Mouse (Mus musculus) inflammation-experienced regulatory T-cells, adult 16 weeks (primary cell): ENCODE measurements around the gene Hoxb9. TPM values are rescaled to one million over a fixed set of nuclear protein-coding genes. Genes with fewer than 3 reads are reported as not detected.

Experiments used
- polyA plus RNA-seq: library from polyadenylated mRNA; unstranded; fragments of 100-300 nt; shearing (Covaris generic); gene quantifications from one replicate; pipeline ENCODE4 v1.2.1, GENCODE M21; 2017

Hoxb9 gene
- not detected for polyA plus RNA-seq

GRCm38 (mm10) chr11:96270996-96271540 is at the start of gene Hoxb9:
Gene Hoxb9, plus strand, starts transcription at chr11:96271457.

GRCm38 (mm10) chr11:96281855-96282570 is 10.8 kb downstream of the Hoxb9 start, which contains the start of gene Hoxb8:
Gene Hoxb8, plus strand, starts transcription at chr11:96281905.

GRCm38 (mm10) chr11:96285771-96286738 is 14.8 kb downstream of the Hoxb9 start, which contains the start of gene Hoxb7:
Gene Hoxb7, plus strand, starts transcription at chr11:96286623.

GRCm38 (mm10) chr11:96291681-96292564 is 20.7 kb downstream of the Hoxb9 start, which contains the start of gene Hoxb6:
Gene Hoxb6, plus strand, starts transcription at chr11:96292476.

GRCm38 (mm10) chr11:96303151-96304099 is 32.2 kb downstream of the Hoxb9 start, which contains the start of gene Hoxb5:
Gene Hoxb5, plus strand, starts transcription at chr11:96303336.

GRCm38 (mm10) chr11:96317608-96318367 is 46.5 kb downstream of the Hoxb9 start, which contains the start of gene Hoxb4:
Gene Hoxb4, plus strand, starts transcription at chr11:96318267.

GRCm38 (mm10) chr11:96323154-96323553 is 51.9 kb downstream of the Hoxb9 start, which contains the start of gene Hoxb3:
Gene Hoxb3, plus strand, starts transcription at chr11:96323326.

Other genes with a start within 250 kb of the Hoxb9 start
- gene Gip, start 246.9 kb upstream of the Hoxb9 start, polyA plus RNA-seq: not detected
- 82.5 TPM for gene Snf8, start 236.6 kb upstream of the Hoxb9 start, polyA plus RNA-seq
- 10.2 TPM for gene Ube2z, start 206.1 kb upstream of the Hoxb9 start, polyA plus RNA-seq
- gene Atp5g1, start 195.8 kb upstream of the Hoxb9 start, polyA plus RNA-seq: 380 TPM
- gene Calcoco2, start 159.5 kb upstream of the Hoxb9 start, polyA plus RNA-seq: not detected
- gene Ttll6, start 137.7 kb upstream of the Hoxb9 start, polyA plus RNA-seq: not detected
- not detected for gene Hoxb13, start 77.1 kb upstream of the Hoxb9 start, polyA plus RNA-seq
- gene Hoxb8, start 10.4 kb downstream of the Hoxb9 start, polyA plus RNA-seq: not detected
- not detected for gene Hoxb7, start 15.2 kb downstream of the Hoxb9 start, polyA plus RNA-seq
- not detected for gene Hoxb6, start 21.0 kb downstream of the Hoxb9 start, polyA plus RNA-seq
- gene Hoxb5, start 31.9 kb downstream of the Hoxb9 start, polyA plus RNA-seq: not detected
- 0.33 TPM for gene Hoxb4, start 46.8 kb downstream of the Hoxb9 start, polyA plus RNA-seq
- not detected for gene Hoxb3, start 51.9 kb downstream of the Hoxb9 start, polyA plus RNA-seq
- not detected for gene Hoxb2, start 79.1 kb downstream of the Hoxb9 start, polyA plus RNA-seq
- gene Hoxb1, start 94.3 kb downstream of the Hoxb9 start, polyA plus RNA-seq: not detected
- 838 TPM for gene Skap1, start 193.1 kb downstream of the Hoxb9 start, polyA plus RNA-seq